In genomic region chr12:111386642-111387120, GRCm38 (mm10) we compare ENCODE assay signal across 7 mouse cellular contexts. TPM values are rescaled to one million over a fixed set of nuclear protein-coding genes. Genes with fewer than 3 reads are reported as not detected.
DNase-seq lines count a peak whose midpoint lies in the region; ATAC-seq and TF ChIP-seq lines count a peak whose summit lies in the region.

No protein-coding gene starts in this region.

- no peaks in the 10 kb centered on the region for H3K9me3 ChIP-seq in kidney, embryonic 15.5 days (replicated peaks)
- no peaks in the 10 kb centered on the region for H3K9me3 ChIP-seq in lung, postnatal 0 days (ENCODE audit: low read length)

- peak; percentile 28; the same call in 1 of the 2 replicates for TF ChIP-seq CTCF in heart, adult 2 months (IDR thresholded peaks at IDR 0.05)
- no peak for TF ChIP-seq CTCF in lung, postnatal 0 days (IDR thresholded peaks at IDR 0.05)

- TF ChIP-seq POLR2A in heart, adult 2 months (IDR thresholded peaks at IDR 0.05; ENCODE audit: insufficient read depth, low read depth, low read length) = 0 out of 2 replicates have a peak, but pooled peaks have one; percentile 29

- H3K27me3 ChIP-seq in heart, adult 2 months (ENCODE audit: control insufficient read depth, insufficient read depth, low read length) = no peaks in the 10 kb centered on the region
- no peaks in the 10 kb centered on the region for H3K27me3 ChIP-seq in kidney, embryonic 15.5 days
- H3K27me3 ChIP-seq in lung, postnatal 0 days (replicated peaks; ENCODE audit: insufficient read depth, low read length) = no peaks in the 10 kb centered on the region

- H3K4me3 ChIP-seq in heart, adult 2 months = no peak overlapping the region
- H3K4me3 ChIP-seq in kidney, embryonic 15.5 days (replicated peaks) = no peak overlapping the region
- no peak overlapping the region for H3K4me3 ChIP-seq in lung, postnatal 0 days (ENCODE audit: low read depth, low read length)

- H3K4me1 ChIP-seq in heart, adult 2 months (ENCODE audit: control insufficient read depth, insufficient read depth, low read length) = peaks cover 7% of the 10 kb centered on the region
- peaks cover 20% of the 10 kb centered on the region for H3K4me1 ChIP-seq in kidney, embryonic 15.5 days
- H3K4me1 ChIP-seq in lung, postnatal 0 days (ENCODE audit: insufficient read depth, low read depth, low read length) = peaks cover 6% of the 10 kb centered on the region; the same call in 1 of the 2 replicates

- ATAC-seq in kidney, embryonic 15.5 days (replicated peaks; ENCODE audit: low FRiP score) = peak; percentile 84
- ATAC-seq in lung, postnatal 0 days = peak; percentile 97

- DNase-seq in adrenal gland, postnatal 36 days = peak; percentile 46 to 76
- peak; percentile 56 to 79 for DNase-seq in heart, adult 2 months
- DNase-seq in lung, postnatal 0 days (ENCODE audit: low spot score) = peak; percentile 86
- no peak for DNase-seq in right cerebral cortex, postnatal 10 days (ENCODE audit: low spot score in 2 of 2)
- DNase-seq in right cerebral cortex, postnatal 4 days = no peak
- no peak for DNase-seq in spleen, postnatal 36 days (ENCODE audit: low spot score in 2 of 2)

- H3K4me2 ChIP-seq in kidney, embryonic 15.5 days = 0 out of 2 replicates have a peak overlapping the region, but pooled peaks have one; percentile 8
- H3K4me2 ChIP-seq in lung, postnatal 0 days (replicated peaks; ENCODE audit: low read depth, low read length) = no peak overlapping the region

- no peak overlapping the region for H3K9ac ChIP-seq in heart, adult 2 months (ENCODE audit: low read depth, low read length)
- H3K9ac ChIP-seq in kidney, embryonic 15.5 days = no peak overlapping the region
- H3K9ac ChIP-seq in lung, postnatal 0 days (replicated peaks; ENCODE audit: low read depth) = no peak overlapping the region

- TF ChIP-seq EP300 in heart, adult 2 months (IDR thresholded peaks at IDR 0.05; ENCODE audit: insufficient read depth, low read depth, low read length) = peak; percentile 95
- peak; percentile 92 for TF ChIP-seq EP300 in lung, postnatal 0 days (IDR thresholded peaks at IDR 0.05)

- no peaks in the 10 kb centered on the region for H3K36me3 ChIP-seq in heart, adult 2 months (ENCODE audit: control insufficient read depth, insufficient read depth, low read length)
- no peaks in the 10 kb centered on the region for H3K36me3 ChIP-seq in kidney, embryonic 15.5 days
- H3K36me3 ChIP-seq in lung, postnatal 0 days (ENCODE audit: insufficient read depth, low read length) = no peaks in the 10 kb centered on the region

- H3K79me2 ChIP-seq in heart, adult 2 months (replicated peaks; ENCODE audit: control insufficient read depth, insufficient read depth, low read length) = no peaks in the 10 kb centered on the region

- peak overlapping the region; percentile 77 for H3K27ac ChIP-seq in heart, adult 2 months
- peak overlapping the region; percentile 78 for H3K27ac ChIP-seq in kidney, embryonic 15.5 days
- H3K27ac ChIP-seq in lung, postnatal 0 days (ENCODE audit: low read length) = peak overlapping the region; percentile 77

- intact Hi-C loops in heart, adult 2 months (cut with DNase I) = no loop called here

- WGBS in heart, adult 2 months = 14% methylated on average over 8 of the region's 8 CpGs
- WGBS in kidney, embryonic 15.5 days = 43% methylated on average over 8 of the region's 8 CpGs
- 20% methylated on average over 8 of the region's 8 CpGs for WGBS in lung, postnatal 0 days

RNA-seq across cellular contexts. Expression of gene Cdc42bpb, which starts 9.2 kb away (rescaled TPM):
- 100 to 1,000 TPM; 112 to 153 TPM for total RNA-seq in adrenal gland, postnatal 36 days (2021)
- 10 to 100 TPM; 55.3 to 58.5 TPM for total RNA-seq in heart, adult 2 months (2021)
- 105 and 106 TPM in 2 replicates for polyA plus RNA-seq in heart, adult 2 months (2012; rRNA removed)
- 31.9 and 40.0 TPM in 2 replicates for polyA plus RNA-seq in kidney, embryonic 15.5 days (2015; fragmentation: Nextera tagmentation; extraction: Ambion mirVana)
- 29.0 and 32.5 TPM in 2 replicates for polyA plus RNA-seq in lung, postnatal 0 days (2015; fragmentation: Nextera tagmentation; extraction: Ambion mirVana)

RNA-seq across cellular contexts. Expression of gene Lbhd2, which starts 19.9 kb away (rescaled TPM):
- under 1 TPM in 1 of 2 experiments, not detected in 1; 0.59 TPM for total RNA-seq in adrenal gland, postnatal 36 days (2021)
- not detected for total RNA-seq in heart, adult 2 months (2021)
- not detected in 2 replicates for polyA plus RNA-seq in heart, adult 2 months (2012; rRNA removed)
- polyA plus RNA-seq in kidney, embryonic 15.5 days (2015; fragmentation: Nextera tagmentation; extraction: Ambion mirVana) = 5.5 and 7.0 TPM in 2 replicates
- polyA plus RNA-seq in lung, postnatal 0 days (2015; fragmentation: Nextera tagmentation; extraction: Ambion mirVana) = 0.37 and 1.1 TPM in 2 replicates

RNA-seq across cellular contexts. Expression of gene Exoc3l4, which starts 30.1 kb away (rescaled TPM):
- 1 to 10 TPM; 4.8 to 6.7 TPM for total RNA-seq in adrenal gland, postnatal 36 days (2021)
- 1 to 10 TPM; 2.5 to 2.7 TPM for total RNA-seq in heart, adult 2 months (2021)
- 9.2 and 10.9 TPM in 2 replicates for polyA plus RNA-seq in heart, adult 2 months (2012; rRNA removed)
- polyA plus RNA-seq in kidney, embryonic 15.5 days (2015; fragmentation: Nextera tagmentation; extraction: Ambion mirVana) = 16.8 and 17.8 TPM in 2 replicates
- 21.3 and 24.4 TPM in 2 replicates for polyA plus RNA-seq in lung, postnatal 0 days (2015; fragmentation: Nextera tagmentation; extraction: Ambion mirVana)

RNA-seq across cellular contexts. Expression of gene Tnfaip2, which starts 55.6 kb away (rescaled TPM):
- 10 to 100 TPM; 13.9 to 14.3 TPM for total RNA-seq in adrenal gland, postnatal 36 days (2021)
- total RNA-seq in heart, adult 2 months (2021) = 10 to 100 TPM; 40.9 to 52.1 TPM
- 40.2 and 52.0 TPM in 2 replicates for polyA plus RNA-seq in heart, adult 2 months (2012; rRNA removed)
- polyA plus RNA-seq in kidney, embryonic 15.5 days (2015; fragmentation: Nextera tagmentation; extraction: Ambion mirVana) = 19.5 and 22.9 TPM in 2 replicates
- polyA plus RNA-seq in lung, postnatal 0 days (2015; fragmentation: Nextera tagmentation; extraction: Ambion mirVana) = 17.0 and 26.3 TPM in 2 replicates

Comparison
In these comparisons a context has a peak if more than half of its experiments do, and no peak if none do; other contexts are left out.
1. DNase-seq: peak in adrenal gland, postnatal 36 days (2 of 2), heart, adult 2 months (2 of 2) and lung, postnatal 0 days (single experiment); none in right cerebral cortex, postnatal 10 days (0 of 2), right cerebral cortex, postnatal 4 days (single experiment) and spleen, postnatal 36 days (0 of 2).
2. Peak in every context shown above with its lines, with median percentiles within 50 percentile points of each other: H3K27ac ChIP-seq.